9 mouse cellular contexts compared by ENCODE assay signal in the genomic region with DNA sequence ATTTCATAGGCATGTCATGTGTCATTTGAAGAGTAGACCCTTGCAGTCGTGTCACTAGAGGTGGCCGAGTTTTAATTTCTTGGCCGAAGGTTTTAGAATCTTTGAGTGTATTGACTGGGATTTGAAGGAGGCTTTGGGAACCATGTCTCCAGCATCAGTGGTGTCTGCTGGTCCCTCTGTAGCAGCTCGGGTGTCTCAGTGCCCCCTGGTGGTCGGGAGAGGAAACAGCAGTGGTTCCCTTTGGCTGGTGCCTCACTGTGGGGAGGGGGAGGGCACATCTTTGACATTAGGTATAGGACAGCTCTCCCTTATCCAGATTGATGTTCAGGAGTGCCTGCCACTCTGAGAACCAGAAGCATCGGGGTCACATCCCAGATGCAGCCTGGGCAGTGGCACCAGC. TPM values are rescaled to one million over a fixed set of nuclear protein-coding genes. Genes with fewer than 3 reads are reported as not detected.
DNase-seq lines count a peak whose midpoint lies in the region; ATAC-seq and TF ChIP-seq lines count a peak whose summit lies in the region.
"Had no signal": no experiment of that assay in that cellular context is flagged by ENCODE, and none has a peak within 500 bp of the region (broad histone marks: within the 10 kb centered on the region; RNA-seq: fewer than 3 reads in every experiment).

No protein-coding gene starts in this region.

- DNase-seq in ES-E14 (ENCODE audit: low read depth, low spot score), result peak; percentile 48
- DNase-seq in c-Kit-positive CD71-positive TER-119-positive erythroid progenitor cells, embryonic 14.5 days (ENCODE audit: low spot score), result peak; percentile 58
- peak; percentile 63 for DNase-seq in left cerebral cortex, postnatal 4 days
- peak; percentile 68 to 69 for DNase-seq in thymus, postnatal 36 days

- H3K27me3 ChIP-seq in intestine, postnatal 0 days (replicated peaks; ENCODE audit: control insufficient read depth, insufficient read depth, low read length), result no peaks in the 10 kb centered on the region
- no peaks in the 10 kb centered on the region for H3K27me3 ChIP-seq in intestine, embryonic 15.5 days (replicated peaks)
- H3K27me3 ChIP-seq: lung, embryonic 15.5 days had no signal

- H3K4me3 ChIP-seq in intestine, postnatal 0 days (ENCODE audit: low read depth, low read length), result no peak overlapping the region
- no peak overlapping the region for H3K4me3 ChIP-seq in intestine, embryonic 15.5 days (replicated peaks)
- H3K4me3 ChIP-seq in ES-E14 (ENCODE audit: insufficient read depth in 1 of 2, low read depth in 1 of 2, low read length in 2 of 2, poor library complexity in 1 of 2, severe bottlenecking in 1 of 2), result no peak overlapping the region
- H3K4me3 ChIP-seq: lung, embryonic 15.5 days had no signal

- H3K9me3 ChIP-seq in intestine, postnatal 0 days (ENCODE audit: control insufficient read depth), result no peaks in the 10 kb centered on the region
- no peaks in the 10 kb centered on the region for H3K9me3 ChIP-seq in intestine, embryonic 15.5 days
- H3K9me3 ChIP-seq in ES-E14 (ENCODE audit: control insufficient read depth, insufficient read depth, low read depth, low read length), result no peaks in the 10 kb centered on the region
- H3K9me3 ChIP-seq: lung, embryonic 15.5 days had no signal

- H3K36me3 ChIP-seq in intestine, postnatal 0 days (ENCODE audit: control insufficient read depth, insufficient read depth), result peaks cover 53% of the 10 kb centered on the region
- peaks cover 15% of the 10 kb centered on the region for H3K36me3 ChIP-seq in intestine, embryonic 15.5 days
- peaks cover 60% of the 10 kb centered on the region for H3K36me3 ChIP-seq in ES-E14 (ENCODE audit: control insufficient read depth, insufficient read depth, low read length, poor library complexity, severe bottlenecking)

- no peak for ATAC-seq in intestine, postnatal 0 days
- ATAC-seq in intestine, embryonic 15.5 days, result no peak; the same call in 1 of the 2 replicates
- peak; percentile 65 for ATAC-seq in granulocyte monocyte progenitor cell, adult 5-6 weeks (replicated peaks; ENCODE audit: poor library complexity, severe bottlenecking)
- ATAC-seq in neutrophil, adult 5-6 weeks (ENCODE audit: extremely low read depth, insufficient number of reproducible peaks, low FRiP score, poor library complexity, severe bottlenecking), result 0 out of 2 replicates have a peak, but pooled peaks have one; percentile 18

- no peak overlapping the region for H3K4me2 ChIP-seq in intestine, postnatal 0 days (replicated peaks; ENCODE audit: low read depth)
- no peak overlapping the region for H3K4me2 ChIP-seq in intestine, embryonic 15.5 days (replicated peaks)
- H3K4me2 ChIP-seq: lung, embryonic 15.5 days had no signal

- no peak overlapping the region for H3K27ac ChIP-seq in intestine, postnatal 0 days (ENCODE audit: low read depth, low read length)
- H3K27ac ChIP-seq in intestine, embryonic 15.5 days, result no peak overlapping the region
- H3K27ac ChIP-seq in ES-E14 (ENCODE audit: insufficient read depth, low read depth, low read length, poor library complexity, severe bottlenecking), result no peak overlapping the region
- H3K27ac ChIP-seq: lung, embryonic 15.5 days had no signal

- H3K9ac ChIP-seq in intestine, postnatal 0 days (ENCODE audit: low read depth, low read length), result no peak overlapping the region
- no peak overlapping the region for H3K9ac ChIP-seq in intestine, embryonic 15.5 days
- H3K9ac ChIP-seq in ES-E14 (ENCODE audit: insufficient read depth, low read depth, low read length, poor library complexity, severe bottlenecking), result no peak overlapping the region
- H3K9ac ChIP-seq: lung, embryonic 15.5 days had no signal

- intact Hi-C loops in left cerebral cortex, postnatal 4 days (cut with DNase I), result no loop called here

- 43% methylated on average over 6 of the region's 6 CpGs for WGBS in intestine, postnatal 0 days
- WGBS in intestine, embryonic 15.5 days, result 39% methylated on average over 6 of the region's 6 CpGs

- TF ChIP-seq CTCF in intestine, postnatal 0 days (IDR thresholded peaks at IDR 0.05; ENCODE audit: low read depth), result peak; percentile 86

- in situ Hi-C loops in ES-E14 (cut with MboI; ENCODE audit: low sequenced_read_pairs in 2 of 2, unreplicated experiment in 2 of 2), result no loop called here

- no peaks in the 10 kb centered on the region for H3K4me1 ChIP-seq in intestine, postnatal 0 days (replicated peaks; ENCODE audit: control insufficient read depth, insufficient read depth, low read length)
- H3K4me1 ChIP-seq in intestine, embryonic 15.5 days (replicated peaks), result no peaks in the 10 kb centered on the region
- peaks cover 0 to 6% of the 10 kb centered on the region in 2 experiments; a peak in 1 of 4 replicates for H3K4me1 ChIP-seq in ES-E14 (ENCODE audit: control insufficient read depth in 2 of 2, insufficient read depth in 2 of 2, low read length in 2 of 2, poor library complexity in 1 of 2)
- H3K4me1 ChIP-seq: lung, embryonic 15.5 days had no signal

TF ChIP-seq in ES-E14, 5 proteins besides CTCF, POLR2A, EP300 and RAD21:
- TF ChIP-seq MAFK (IDR thresholded peaks at IDR 0.05; ENCODE audit: insufficient read depth, low read depth, low read length) (no peak), CHD2 (IDR thresholded peaks at IDR 0.05; ENCODE audit: low read depth, low read length) (no peak), HCFC1 (IDR thresholded peaks at IDR 0.05; ENCODE audit: borderline replicate concordance, insufficient read depth, low read length) (no peak), ZC3H11A (IDR thresholded peaks at IDR 0.05; ENCODE audit: borderline replicate concordance, low read depth, low read length) (no peak), ZNF384 (IDR thresholded peaks at IDR 0.05; ENCODE audit: low read depth, low read length) (no peak)
TF ChIP-seq in ES-E14: peak in this region for 0.

RNA-seq across cellular contexts. Expression of gene Rbm19, which starts 17.7 kb away (rescaled TPM):
- polyA plus RNA-seq in intestine, postnatal 0 days (2015; fragmentation: Nextera tagmentation; extraction: Ambion mirVana), result 12.0 and 14.9 TPM in 2 replicates
- polyA plus RNA-seq in intestine, embryonic 15.5 days (2015; fragmentation: Nextera tagmentation; extraction: Ambion mirVana), result 25.1 and 25.8 TPM in 2 replicates
- 66.1 and 67.6 TPM in 2 replicates for total RNA-seq in ES-E14 (2012; rRNA removed)
- 18.3 and 20.7 TPM in 2 replicates for total RNA-seq in granulocyte monocyte progenitor cell, adult 5-6 weeks (2014; fragmentation: Nextera tagmentation)
- total RNA-seq in granulocyte monocyte progenitor cell, adult 5-6 weeks (2017), result 24.6 and 31.1 TPM in 2 replicates
- total RNA-seq in left cerebral cortex, postnatal 4 days (2021), result 10 to 100 TPM; 28.7 to 29.0 TPM
- total RNA-seq in neutrophil, adult 5-6 weeks (2017), result 21.6 and 29.0 TPM in 2 replicates

Comparison
In these comparisons a context has a peak if more than half of its experiments do, and no peak if none do; other contexts are left out.
1. ATAC-seq: peak in granulocyte monocyte progenitor cell, adult 5-6 weeks (single experiment) and neutrophil, adult 5-6 weeks (single experiment); none in intestine, postnatal 0 days (single experiment) and intestine, embryonic 15.5 days (single experiment).
2. Peak in every context shown above with its lines, with median percentiles within 50 percentile points of each other: DNase-seq.